Mouse (Mus musculus) G1E (cell line): ENCODE measurements around the gene Rac1. TPM values are rescaled to one million over a fixed set of nuclear protein-coding genes. Genes with fewer than 3 reads are reported as not detected.
A peak's percentile ranks its signal among the peaks of the same experiment; 100 is the strongest.

Experiments used
- ATAC-seq: 2 replicates; pipeline ENCODE4 v1.8.0; 2016; ENCODE audit warnings: mild to moderate bottlenecking; ENCODE audit not compliant: insufficient number of reproducible peaks, poor library complexity, low FRiP score, severe bottlenecking; ENCODE audit errors: extremely low read depth
- DNase-seq: peaks from one replicate; pipeline ENCODE4 v3.0.0; 2012; ENCODE audit warnings: low spot score
- H3K27me3 ChIP-seq: 2 replicates; pipeline ENCODE4 v1.6.1; 2012; ENCODE audit warnings: mild to moderate bottlenecking, low read length, inconsistent platforms; ENCODE audit not compliant: insufficient read depth
- H3K36me3 ChIP-seq: replicated peaks from 2 replicates; pipeline ENCODE3; 2012; ENCODE audit warnings: mild to moderate bottlenecking, inconsistent platforms
- H3K4me1 ChIP-seq: 2 replicates; pipeline ENCODE4 v1.6.1; 2012; ENCODE audit warnings: low read depth, low read length, inconsistent platforms, mixed read lengths; ENCODE audit not compliant: insufficient read depth
- H3K4me3 ChIP-seq: 2 replicates; pipeline ENCODE4 v1.5.1; 2012; ENCODE audit warnings: low read depth, mild to moderate bottlenecking, inconsistent platforms, low read length, moderate library complexity, mixed read lengths
- H3K9me3 ChIP-seq: replicated peaks from 2 replicates; pipeline ENCODE4 v1.6.1; 2012; ENCODE audit warnings: inconsistent platforms
- CTCF ChIP-seq: IDR thresholded peaks from 2 replicates; pipeline ENCODE4 v1.5.1; 2012; ENCODE audit warnings: low read depth, low read length, inconsistent platforms, mixed read lengths
- GATA1 ChIP-seq: IDR thresholded peaks from 2 replicates; pipeline ENCODE4 v1.6.1; 2012; ENCODE audit warnings: borderline replicate concordance, low read length, inconsistent platforms, mixed read lengths
- GATA2 ChIP-seq: IDR thresholded peaks from 2 replicates; pipeline ENCODE4 v1.6.1; 2012; ENCODE audit warnings: low read depth, low read length, inconsistent platforms, borderline replicate concordance
- POLR2AphosphoS5 ChIP-seq: IDR thresholded peaks from 2 replicates; pipeline ENCODE4 v1.6.1; 2012; ENCODE audit warnings: low read depth, low read length, inconsistent platforms; ENCODE audit not compliant: insufficient replicate concordance
- TAL1 ChIP-seq: conservative IDR thresholded peaks from 2 replicates; pipeline ENCODE4 v1.6.1; 2012; ENCODE audit warnings: low read depth, low read length, inconsistent platforms, mixed read lengths
- polyA plus RNA-seq: library from polyadenylated mRNA; stranded (reverse); fragments of >175 nt; gene quantifications from 2 replicates; pipeline ENCODE4 v1.2.3, GENCODE M21; 2012
- total RNA-seq, 2 experiments: library from RNA; stranded (forward) in 1 of 2; stranded (reverse) in 1 of 2; fragments of 200-1000 nt in 1 of 2; fragments of >200 nt in 1 of 2; fragmentation: Nextera tagmentation in 1 of 2; gene quantifications; 2 replicates each; pipeline ENCODE4 v1.2.3; 2014 to 2017

Rac1 gene
- total and polyA plus RNA-seq, 3 experiments = 93.2 to 802 (median 150) TPM

- H3K9me3 ChIP-seq = no peaks in the 10 kb centered on the region
- peaks cover 45% of the 10 kb centered on the region for H3K4me1 ChIP-seq
- TF ChIP-seq GATA1 (no peak), POLR2AphosphoS5 (no peak)
- no peak for ATAC-seq
- peaks cover 28% of the 10 kb centered on the region for H3K36me3 ChIP-seq
- DNase-seq = no peak
- peak overlapping the region; percentile 86 for H3K4me3 ChIP-seq
- H3K27me3 ChIP-seq = peaks cover 3% of the 10 kb centered on the region; the same call in 1 of the 2 replicates
These were observed 460 bp upstream of the Rac1 start for GRCm38 (mm10) chr5:143528308-143528683.

GRCm38 (mm10) chr5:143526698-143527331 lies 1.0 kb downstream of the Rac1 start:
- H3K4me1 ChIP-seq = peaks cover 55% of the 10 kb centered on the region
- no peak for DNase-seq
- peaks cover 38% of the 10 kb centered on the region for H3K36me3 ChIP-seq
- H3K27me3 ChIP-seq = no peaks in the 10 kb centered on the region
- peak overlapping the region; percentile 86 for H3K4me3 ChIP-seq
- no peak for ATAC-seq
- no peaks in the 10 kb centered on the region for H3K9me3 ChIP-seq
- TF ChIP-seq CTCF (no peak), GATA1 (no peak), TAL1 (no peak), GATA2 (no peak), POLR2AphosphoS5 (no peak)

GRCm38 (mm10) chr5:143525454-143526225 lies 2.2 kb downstream of the Rac1 start:
- H3K4me1 ChIP-seq = peaks cover 57% of the 10 kb centered on the region
- DNase-seq (no peak), ATAC-seq (no peak)
- H3K9me3 ChIP-seq = no peaks in the 10 kb centered on the region
- TF ChIP-seq TAL1 (no peak), CTCF (no peak), GATA2 (no peak), GATA1 (no peak), POLR2AphosphoS5 (no peak)
- H3K4me3 ChIP-seq = peak overlapping the region; percentile 86; the same call in 1 of the 2 replicates
- no peaks in the 10 kb centered on the region for H3K27me3 ChIP-seq
- peaks cover 47% of the 10 kb centered on the region for H3K36me3 ChIP-seq

GRCm38 (mm10) chr5:143522882-143523281 lies 5.0 kb downstream of the Rac1 start:
- ATAC-seq = no peak

GRCm38 (mm10) chr5:143520415-143520814 lies 7.4 kb downstream of the Rac1 start:
- no peak for DNase-seq
- Histone ChIP-seq H3K4me1 (peaks cover 63% of the 10 kb centered on the region), H3K36me3 (peaks cover 84% of the 10 kb centered on the region), H3K27me3 (no peaks in the 10 kb centered on the region), H3K4me3 (no peak overlapping the region), H3K9me3 (no peaks in the 10 kb centered on the region)
- no peak for TF ChIP-seq CTCF
- TF ChIP-seq TAL1 = no peak
- no peak for TF ChIP-seq GATA2
- no peak for TF ChIP-seq GATA1
- no peak for TF ChIP-seq POLR2AphosphoS5
- no peak for ATAC-seq

More at GRCm38 (mm10) chr5:143522882-143523281, 5.0 kb downstream of the Rac1 start:
- Histone ChIP-seq H3K9me3 (no peaks in the 10 kb centered on the region), H3K4me3 (no peak overlapping the region), H3K4me1 (peaks cover 72% of the 10 kb centered on the region), H3K36me3 (peaks cover 73% of the 10 kb centered on the region), H3K27me3 (no peaks in the 10 kb centered on the region)
- TF ChIP-seq POLR2AphosphoS5 = no peak
- DNase-seq = no peak

- no peak overlapping the region for H3K4me3 ChIP-seq
- DNase-seq = no peak
- H3K36me3 ChIP-seq = peaks cover 89% of the 10 kb centered on the region
- 0 out of 2 replicates have a peak, but pooled peaks have one; percentile 15 for ATAC-seq
- peaks cover 67% of the 10 kb centered on the region for H3K4me1 ChIP-seq
- no peaks in the 10 kb centered on the region for H3K9me3 ChIP-seq
- no peaks in the 10 kb centered on the region for H3K27me3 ChIP-seq
- TF ChIP-seq GATA2 = no peak
- no peak for TF ChIP-seq POLR2AphosphoS5
- no peak for TF ChIP-seq TAL1
- no peak for TF ChIP-seq GATA1
- no peak for TF ChIP-seq CTCF
These were observed 9.7 kb downstream of the Rac1 start for GRCm38 (mm10) chr5:143518045-143518591.
